Mouse (Mus musculus) megakaryocyte, embryonic 14.5 days (primary cell): ENCODE results near the gene Pde4d.

Experiments used
- FLI1 ChIP-seq: IDR thresholded peaks from 2 replicates; pipeline ENCODE4 v1.6.1; 2012; ENCODE audit warnings: low read length, inconsistent platforms, mixed read lengths
- GATA1 ChIP-seq: IDR thresholded peaks from 3 replicates; pipeline ENCODE4 v1.6.1; 2012; ENCODE audit warnings: mixed read lengths, low read length, inconsistent platforms, borderline replicate concordance

DNA sequence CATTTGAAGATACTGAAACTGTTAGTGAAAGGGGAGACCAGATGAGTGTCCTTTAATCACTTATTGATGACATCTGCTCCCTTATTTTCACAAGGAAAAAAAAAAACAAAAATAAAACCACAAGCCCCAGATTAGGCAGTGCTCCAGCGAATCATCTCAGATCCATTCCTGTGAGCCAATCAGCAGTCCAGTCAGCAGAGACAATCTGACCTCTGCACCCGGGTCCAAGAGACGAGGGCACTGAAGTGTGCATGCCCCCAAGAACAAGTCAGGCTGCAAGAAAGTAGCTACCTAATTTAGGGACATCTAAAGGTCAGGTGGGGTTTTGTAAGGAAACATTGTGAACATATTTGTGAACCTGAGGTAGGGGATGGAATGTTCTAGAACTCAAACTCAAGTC lies 1102.1 kb downstream of the Pde4d start:
- TF ChIP-seq FLI1: no peak
- TF ChIP-seq GATA1: no peak
